Mouse (Mus musculus): ENCODE data around the gene Agap2.
A peak's percentile ranks its signal among the peaks of the same experiment; 100 is the strongest.

Agap2 gene

GRCm38 (mm10) chr10:127101151-127101550 lies 26.1 kb downstream of the Agap2 start:
- DNase-seq (ENCODE audit: low spot score in 2 of 2), result no peak

- DNase-seq (ENCODE audit: low spot score in 2 of 2), result no peak
Measured at GRCm38 (mm10) chr10:127103631-127104030, 28.5 kb downstream of the Agap2 start.

DNA sequence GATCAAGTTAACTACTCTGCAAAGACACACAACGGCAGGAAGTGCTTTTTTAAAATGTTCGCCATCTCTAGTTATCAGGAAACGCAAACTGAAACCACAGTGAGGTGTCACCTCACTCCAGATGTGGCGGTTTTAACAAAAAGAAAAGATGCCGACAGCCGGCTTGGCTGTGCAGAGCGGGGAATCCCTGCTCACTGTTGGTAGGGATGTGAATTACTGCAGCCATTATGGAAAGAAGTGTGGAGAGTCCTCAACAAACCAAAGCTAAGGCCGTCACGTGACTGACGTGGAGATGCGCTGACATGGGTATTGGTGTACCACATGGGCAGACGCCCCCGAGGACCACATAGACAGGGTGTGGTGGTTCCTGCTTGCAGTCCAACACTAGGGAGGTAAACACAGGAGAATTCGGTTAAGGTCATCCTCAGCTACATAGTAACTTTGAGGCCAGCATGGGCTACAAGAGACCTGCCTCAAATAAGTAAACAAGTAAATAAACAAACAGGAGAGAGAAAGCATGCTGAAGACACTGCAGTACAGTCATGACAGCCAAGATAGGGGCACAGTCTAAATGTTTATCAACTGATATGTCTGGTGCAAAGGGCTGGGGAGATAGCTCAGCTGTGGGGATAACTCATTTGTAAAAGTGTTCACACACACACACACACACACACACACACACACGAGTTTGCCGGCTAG lies 32.6 kb downstream of the Agap2 start:
- no peak for DNase-seq (ENCODE audit: low spot score in 2 of 2)

DNA sequence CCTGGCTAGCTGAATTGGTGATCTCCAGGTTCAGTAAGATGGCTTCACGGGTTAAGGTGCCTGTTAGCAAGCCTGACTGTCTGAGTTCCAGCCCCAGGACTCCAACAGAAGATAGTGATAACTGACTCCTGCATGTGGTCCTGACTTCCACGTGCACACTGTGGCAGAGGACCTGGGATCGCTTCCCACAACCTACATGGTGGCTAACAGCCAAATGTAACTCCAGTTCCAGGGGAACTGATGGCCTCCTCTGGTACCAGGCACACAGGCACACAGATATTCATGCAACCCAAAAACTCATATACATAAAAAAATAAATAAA lies 33.1 kb downstream of the Agap2 start:
- no peak for DNase-seq (ENCODE audit: low spot score in 2 of 2)

DNA sequence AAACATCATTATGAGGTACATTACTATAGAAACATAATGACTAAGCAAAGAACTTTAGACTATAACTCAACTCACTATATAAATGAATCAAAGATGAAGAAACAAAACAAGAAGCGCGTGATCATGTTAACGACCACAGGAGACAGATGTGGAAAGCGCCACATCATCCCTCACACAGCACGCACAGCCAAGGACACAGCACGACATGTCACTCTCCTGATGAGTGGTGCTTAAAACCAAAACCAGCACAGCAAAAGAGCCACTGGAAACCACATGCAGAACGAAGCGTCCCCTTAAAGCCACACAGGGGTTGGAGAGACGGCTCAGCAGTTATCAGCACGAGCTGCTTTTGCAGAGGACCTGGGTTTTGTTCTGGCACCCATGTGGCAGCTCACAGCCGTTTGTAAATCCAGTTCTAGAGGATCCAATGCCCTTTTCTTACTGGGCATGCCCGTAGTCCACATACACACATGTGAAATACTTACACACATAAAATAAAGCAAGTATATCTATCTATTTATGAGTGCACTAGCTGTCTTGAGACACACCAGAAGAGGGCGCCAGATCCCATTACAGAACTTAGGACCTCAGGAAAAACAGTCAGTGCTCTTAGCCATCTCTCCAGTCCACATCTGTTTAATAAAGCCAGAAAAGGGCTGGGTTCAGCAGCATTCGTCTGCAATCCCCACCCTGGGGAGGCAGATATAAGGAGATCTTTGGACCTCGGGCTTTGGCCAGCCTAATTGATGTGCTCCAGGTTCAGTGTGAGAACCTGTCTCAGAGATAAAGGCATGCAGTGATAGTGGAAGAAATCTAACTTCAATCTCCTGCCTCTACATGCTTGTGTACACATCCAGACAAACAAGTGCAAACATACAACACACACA lies 36.2 kb downstream of the Agap2 start:
- no peak for DNase-seq (ENCODE audit: low spot score in 2 of 2)

- no peak for DNase-seq (ENCODE audit: low spot score in 2 of 2)
Measured at GRCm38 (mm10) chr10:127114408-127114807, 39.3 kb downstream of the Agap2 start.

DNA sequence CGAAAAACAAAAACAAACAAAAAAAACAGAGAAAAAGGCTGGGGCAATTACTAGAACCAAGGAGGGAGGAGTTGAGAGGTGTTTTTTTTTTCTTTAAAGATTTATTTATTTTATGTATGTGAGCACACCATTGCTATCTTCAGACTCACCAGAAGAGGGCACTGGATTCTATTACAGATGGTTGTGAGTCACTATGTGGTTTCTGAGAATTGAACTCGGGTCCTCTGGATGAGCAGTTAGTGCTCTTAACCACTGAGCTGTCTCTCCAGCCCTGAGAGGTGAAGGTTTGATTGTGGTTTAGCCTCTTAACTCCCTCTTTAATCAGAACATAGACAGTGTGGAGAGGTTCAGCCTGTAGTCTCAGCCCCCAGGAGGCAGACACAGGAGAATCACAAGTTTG lies 40.0 kb downstream of the Agap2 start:
- DNase-seq (ENCODE audit: low spot score in 2 of 2), result no peak

DNA sequence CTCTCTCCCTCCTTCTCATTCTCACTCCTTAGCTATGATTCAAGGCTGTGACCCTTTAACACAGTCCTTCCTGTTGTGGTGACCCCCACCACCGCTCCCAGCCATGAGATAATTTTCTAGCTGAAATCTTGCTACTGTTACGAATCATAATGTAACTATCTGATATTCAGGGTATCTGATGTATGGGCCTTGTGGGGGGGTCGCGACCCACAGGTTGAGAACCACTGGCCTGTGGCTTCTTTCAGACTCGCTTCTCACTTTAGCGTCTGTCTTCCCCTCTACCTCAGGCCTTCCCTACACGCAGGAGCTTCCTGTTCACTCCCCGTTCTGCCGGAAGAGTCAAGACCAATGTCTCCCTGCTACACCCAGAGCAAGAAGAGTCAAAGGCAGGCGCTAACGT lies 43.4 kb downstream of the Agap2 start:
- no peak for DNase-seq (ENCODE audit: low spot score in 2 of 2)

- no peak for DNase-seq (ENCODE audit: low spot score in 2 of 2)
Measured at GRCm38 (mm10) chr10:127119229-127119628, 44.1 kb downstream of the Agap2 start.

- no peak for DNase-seq (ENCODE audit: low spot score in 2 of 2)
Measured at GRCm38 (mm10) chr10:127120301-127121065, 45.4 kb downstream of the Agap2 start.

DNA sequence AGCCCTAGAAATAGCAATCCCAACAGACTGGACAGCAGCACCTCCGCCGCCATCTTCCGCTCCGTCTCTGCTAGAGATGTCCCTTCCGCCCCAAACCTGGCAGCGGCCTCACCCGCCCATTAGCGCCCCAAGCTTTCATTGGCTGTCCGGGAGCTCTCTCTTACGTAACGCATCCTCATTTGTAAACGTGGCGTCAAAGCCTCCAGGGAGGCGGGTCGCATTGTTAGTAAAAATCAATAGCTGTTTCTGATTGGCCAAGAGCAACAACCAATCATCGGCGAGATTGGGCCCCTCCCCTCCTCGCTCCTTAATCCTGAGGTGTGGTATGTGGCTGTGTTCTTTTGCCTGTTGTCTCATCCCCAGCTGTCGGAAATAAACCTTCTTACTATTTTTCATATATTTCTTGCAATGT lies 46.0 kb downstream of the Agap2 start, which contains the start of gene Os9:
TSS of gene Os9 (minus strand) at position 66 of the 412 bp plus-strand sequence.
- peak; percentile 96 to 97 for DNase-seq (ENCODE audit: low spot score in 2 of 2)

GRCm38 (mm10) chr10:127122018-127122417 lies 46.9 kb downstream of the Agap2 start:
- DNase-seq (ENCODE audit: low spot score in 2 of 2), result no peak

DNA sequence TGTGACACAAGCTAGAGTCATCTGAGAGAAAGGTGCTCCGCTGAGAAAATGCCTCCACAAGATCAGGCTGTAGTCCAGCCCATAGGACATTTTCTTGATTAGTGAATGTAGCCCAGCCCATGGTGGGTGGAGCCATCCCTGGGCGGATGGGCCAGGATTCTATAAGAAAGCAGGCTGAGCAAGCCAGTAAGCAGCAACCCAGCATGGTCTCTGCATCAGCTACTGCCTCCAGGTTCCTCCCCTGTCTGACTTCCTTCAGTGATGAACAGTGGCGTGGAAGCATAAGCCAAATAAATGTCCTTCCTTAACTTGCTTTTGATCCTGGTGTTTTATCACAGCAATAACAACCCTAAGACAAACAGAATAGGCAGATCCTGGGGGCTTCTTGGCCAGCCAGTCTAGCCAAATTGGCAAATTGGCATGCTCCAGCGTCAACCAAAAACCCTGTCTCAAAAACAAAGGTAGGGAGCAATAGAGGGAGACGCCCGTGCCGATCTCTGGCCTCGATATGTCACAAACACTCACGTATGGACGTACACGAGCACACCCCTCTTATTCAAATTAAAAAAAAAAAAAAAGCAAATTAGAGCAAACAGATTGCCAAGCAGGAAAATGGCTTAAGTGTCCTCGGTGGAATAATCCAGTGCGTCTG lies 47.8 kb downstream of the Agap2 start:
- DNase-seq (ENCODE audit: low spot score in 2 of 2), result peak; percentile 27 to 51

DNA sequence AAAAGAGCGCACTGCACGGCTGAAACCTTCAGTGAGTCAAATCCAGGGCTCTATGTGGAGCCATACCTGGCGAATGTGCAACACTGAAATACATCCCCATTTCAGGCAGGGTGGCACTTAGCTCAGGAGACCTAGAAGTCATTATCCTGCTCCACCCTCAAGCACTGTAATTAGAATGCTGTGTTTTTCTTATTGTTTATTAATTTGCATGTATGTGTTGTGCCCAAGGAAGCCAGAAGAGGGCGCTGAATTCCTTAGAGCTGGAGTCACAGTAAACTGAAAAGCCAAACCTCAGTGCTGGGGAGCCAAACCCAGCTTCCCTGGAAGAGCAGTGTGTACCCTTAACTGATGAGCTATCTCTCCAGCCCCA lies 48.3 kb downstream of the Agap2 start:
- DNase-seq (ENCODE audit: low spot score in 2 of 2), result peak; percentile 46 to 67

DNA sequence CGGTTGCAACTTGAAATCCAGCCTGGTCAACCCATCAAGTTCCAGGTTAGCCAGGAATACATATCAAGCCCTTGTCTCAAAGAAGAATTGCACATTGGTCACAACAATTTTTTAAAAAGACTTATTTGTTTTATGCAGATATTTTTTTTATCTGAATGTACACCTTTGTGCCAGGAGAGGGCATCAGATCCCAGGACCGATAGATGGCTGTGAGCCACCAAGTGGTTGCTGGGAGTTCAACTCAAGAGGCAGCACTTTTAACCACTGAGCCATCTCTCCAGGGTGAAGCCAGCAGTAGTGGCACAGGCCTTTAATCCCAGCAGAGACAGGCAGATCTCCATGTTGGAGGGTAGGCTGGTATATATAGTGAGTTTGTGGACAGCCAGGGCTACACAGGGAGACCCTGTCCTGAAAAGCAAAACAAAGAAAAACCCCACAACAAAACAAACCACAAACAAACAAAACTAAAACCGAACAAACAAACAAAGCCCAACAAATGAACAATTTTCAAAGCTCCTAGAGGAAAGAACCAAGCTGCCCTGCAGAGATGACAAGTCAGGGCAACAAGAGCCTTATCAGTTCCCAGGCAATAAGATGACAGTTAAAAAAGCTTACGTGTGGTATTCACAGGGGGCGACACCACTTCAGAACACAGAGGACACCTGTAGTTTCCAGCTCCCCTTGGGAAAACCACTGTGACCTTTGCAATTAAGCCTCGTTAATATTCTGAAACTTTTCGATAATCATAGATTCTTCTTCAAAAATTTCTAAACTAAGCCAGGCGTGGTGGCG lies 50.3 kb downstream of the Agap2 start:
- DNase-seq (ENCODE audit: low spot score in 2 of 2), result peak; percentile 57 to 59

GRCm38 (mm10) chr10:127126579-127126978 lies 51.5 kb downstream of the Agap2 start:
- DNase-seq (ENCODE audit: low spot score in 2 of 2), result no peak

- DNase-seq (ENCODE audit: low spot score in 2 of 2), result no peak
Measured at GRCm38 (mm10) chr10:127127711-127128279, 52.7 kb downstream of the Agap2 start.

DNA sequence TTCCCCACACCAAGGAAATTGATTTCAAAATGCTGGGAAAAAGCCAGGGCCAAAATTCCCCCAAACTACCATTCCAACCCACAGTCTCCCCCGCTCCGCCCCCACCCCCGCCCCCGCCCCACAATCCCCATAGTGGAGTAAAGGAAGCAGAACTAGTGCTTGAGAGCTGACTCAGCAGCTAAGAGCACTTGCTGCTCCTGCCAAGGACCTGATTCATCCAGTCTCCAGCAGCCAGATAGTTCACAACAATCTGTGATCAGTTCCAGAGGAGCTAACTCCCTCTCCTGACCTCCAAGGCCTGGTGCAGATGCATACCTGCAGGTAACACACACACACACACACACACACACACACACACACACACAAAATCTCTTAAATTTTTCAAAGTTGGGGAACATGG lies 54.3 kb downstream of the Agap2 start:
- no peak for DNase-seq (ENCODE audit: low spot score in 2 of 2)

GRCm38 (mm10) chr10:127132469-127132868 lies 57.4 kb downstream of the Agap2 start:
- no peak for DNase-seq (ENCODE audit: low spot score in 2 of 2)

DNA sequence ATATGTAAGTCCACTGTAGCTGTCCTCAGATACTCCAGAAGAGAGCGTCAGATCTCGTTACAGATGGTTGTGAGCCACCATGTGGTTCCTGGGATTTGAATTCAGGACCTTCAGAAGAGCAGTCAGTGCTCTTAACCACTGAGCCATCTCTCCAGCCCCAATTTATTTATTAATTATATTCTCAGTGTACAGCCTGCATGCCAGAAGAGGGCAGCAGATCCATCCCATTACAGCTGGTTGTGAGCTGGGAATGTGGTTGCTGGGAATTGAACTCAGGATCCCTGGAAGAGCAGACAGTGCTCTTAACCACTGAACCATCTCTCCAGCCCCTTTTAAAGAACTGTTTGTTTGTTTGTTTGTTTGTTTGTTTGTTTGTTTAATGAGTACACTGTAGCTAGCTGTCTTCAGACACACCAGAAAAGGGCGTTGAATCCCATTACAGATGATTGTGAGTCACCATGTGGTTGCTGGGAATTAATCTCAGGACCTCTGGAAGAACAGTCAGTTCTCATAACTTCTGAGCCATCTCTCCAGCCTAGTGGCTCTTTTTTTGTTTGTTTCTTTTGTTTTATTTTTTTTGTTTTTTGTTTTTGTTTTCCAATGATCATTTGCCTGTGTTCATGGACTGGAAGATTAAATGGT lies 59.4 kb downstream of the Agap2 start:
- DNase-seq (ENCODE audit: low spot score in 2 of 2), result peak in 1 of 2 experiments; percentile 28
